Mouse (Mus musculus): Measurements from ENCODE around the gene Cks1b. TPM values are rescaled to one million over a fixed set of nuclear protein-coding genes. Genes with fewer than 3 reads are reported as not detected.

The Cks1b gene
- polyA plus RNA-seq, 1 experiment, result 16.5 TPM

GRCm38 (mm10) chr3:89410864-89411263 lies 7.3 kb downstream of the Cks1b start:
- peak overlapping the region; percentile 80; the same call in 1 of the 2 replicates for H3K27ac ChIP-seq (ENCODE audit: control insufficient read depth, insufficient read depth, low read depth, low read length)
- peaks cover 1% of the 10 kb centered on the region; the same call in 1 of the 2 replicates for H3K36me3 ChIP-seq (ENCODE audit: control insufficient read depth, insufficient read depth, low read length)

DNA sequence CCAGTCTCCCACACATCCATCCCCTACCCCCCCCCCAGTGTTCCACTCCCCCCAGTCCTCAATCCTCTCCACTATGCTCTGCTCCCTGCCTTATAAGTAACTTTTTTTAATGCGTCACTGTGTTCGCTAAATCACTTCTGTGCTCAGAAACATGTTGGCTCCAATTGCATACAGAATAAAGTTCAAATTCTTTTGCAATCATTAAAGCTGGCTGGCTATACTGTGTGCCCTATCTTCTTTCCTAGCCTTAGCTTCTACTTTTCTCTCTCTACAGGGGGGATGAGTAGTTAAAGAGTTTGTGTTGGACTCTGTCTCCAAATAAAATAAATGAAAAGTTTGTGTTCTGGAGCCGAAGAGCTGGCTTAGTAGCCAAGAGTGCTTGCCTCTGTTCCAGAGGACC lies 8.5 kb downstream of the Cks1b start:
- TF ChIP-seq CTCF (IDR thresholded peaks at IDR 0.05; ENCODE audit: control insufficient read depth, insufficient read depth, insufficient replicate concordance, low read depth, low read length) (no peak), POLR2A (IDR thresholded peaks at IDR 0.05; ENCODE audit: control insufficient read depth, low read depth, low read length) (no peak)
- H3K27me3 ChIP-seq (ENCODE audit: control insufficient read depth, insufficient read depth, low read length), result no peaks in the 10 kb centered on the region
- H3K27ac ChIP-seq (ENCODE audit: control insufficient read depth, insufficient read depth, low read depth, low read length), result no peak overlapping the region
- no peak overlapping the region for H3K4me3 ChIP-seq (ENCODE audit: control insufficient read depth, low read depth, low read length)
- H3K36me3 ChIP-seq (ENCODE audit: control insufficient read depth, insufficient read depth, low read length), result peaks cover under 1% of the 10 kb centered on the region; the same call in 1 of the 2 replicates
- H3K4me1 ChIP-seq (ENCODE audit: control insufficient read depth, insufficient read depth, low read length), result peaks cover 11% of the 10 kb centered on the region

More at GRCm38 (mm10) chr3:89410864-89411263, 7.3 kb downstream of the Cks1b start:
- peak overlapping the region; percentile 97 for H3K4me3 ChIP-seq (ENCODE audit: control insufficient read depth, low read depth, low read length)
- TF ChIP-seq CTCF (IDR thresholded peaks at IDR 0.05; ENCODE audit: control insufficient read depth, insufficient read depth, insufficient replicate concordance, low read depth, low read length) (no peak), POLR2A (IDR thresholded peaks at IDR 0.05; ENCODE audit: control insufficient read depth, low read depth, low read length) (no peak)
- peaks cover 11% of the 10 kb centered on the region for H3K4me1 ChIP-seq (ENCODE audit: control insufficient read depth, insufficient read depth, low read length)
- H3K27me3 ChIP-seq (ENCODE audit: control insufficient read depth, insufficient read depth, low read length), result no peaks in the 10 kb centered on the region

DNA sequence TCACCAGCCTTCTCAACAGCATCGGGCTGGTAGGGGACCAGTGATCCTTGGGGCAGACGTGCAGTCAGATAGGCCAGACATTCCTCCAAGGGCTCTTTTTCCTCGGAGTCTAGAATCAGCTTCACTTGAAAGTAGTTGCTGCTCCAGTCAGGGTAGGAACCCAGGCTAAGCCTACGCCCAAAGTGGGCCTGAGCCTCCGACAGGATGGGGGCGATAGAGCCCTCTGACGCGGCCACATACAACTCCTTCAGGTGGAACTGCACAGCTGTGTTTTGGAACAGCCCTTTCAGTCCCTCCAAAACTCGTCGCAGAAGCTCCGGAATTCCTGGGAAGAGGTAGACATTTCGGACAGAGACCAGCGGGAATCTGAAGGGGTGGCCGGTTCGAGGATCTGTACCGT lies 9.7 kb downstream of the Cks1b start:
- TF ChIP-seq CTCF (IDR thresholded peaks at IDR 0.05; ENCODE audit: control insufficient read depth, insufficient read depth, insufficient replicate concordance, low read depth, low read length), result no peak
- TF ChIP-seq POLR2A (IDR thresholded peaks at IDR 0.05; ENCODE audit: control insufficient read depth, low read depth, low read length), result no peak
- Histone ChIP-seq H3K4me3 (ENCODE audit: control insufficient read depth, low read depth, low read length) (no peak overlapping the region), H3K36me3 (ENCODE audit: control insufficient read depth, insufficient read depth, low read length) (no peaks in the 10 kb centered on the region; the same call in 1 of the 2 replicates), H3K4me1 (ENCODE audit: control insufficient read depth, insufficient read depth, low read length) (peaks cover 11% of the 10 kb centered on the region), H3K27me3 (ENCODE audit: control insufficient read depth, insufficient read depth, low read length) (no peaks in the 10 kb centered on the region), H3K27ac (ENCODE audit: control insufficient read depth, insufficient read depth, low read depth, low read length) (no peak overlapping the region)

- H3K36me3 ChIP-seq (ENCODE audit: control insufficient read depth, insufficient read depth, low read length), result no peaks in the 10 kb centered on the region; the same call in 1 of the 2 replicates
- TF ChIP-seq POLR2A (IDR thresholded peaks at IDR 0.05; ENCODE audit: control insufficient read depth, low read depth, low read length) (no peak), CTCF (IDR thresholded peaks at IDR 0.05; ENCODE audit: control insufficient read depth, insufficient read depth, insufficient replicate concordance, low read depth, low read length) (no peak)
Observed at GRCm38 (mm10) chr3:89406887-89407286, 11.3 kb downstream of the Cks1b start.

GRCm38 (mm10) chr3:89402693-89403092 lies 15.5 kb downstream of the Cks1b start, which contains the start of gene Lenep:
Gene Lenep (minus strand): TSS chr3:89402793.
- H3K4me1 ChIP-seq (ENCODE audit: control insufficient read depth, insufficient read depth, low read length), result no peaks in the 10 kb centered on the region
- TF ChIP-seq CTCF (IDR thresholded peaks at IDR 0.05; ENCODE audit: control insufficient read depth, insufficient read depth, insufficient replicate concordance, low read depth, low read length) (no peak), POLR2A (IDR thresholded peaks at IDR 0.05; ENCODE audit: control insufficient read depth, low read depth, low read length) (no peak)
- H3K27ac ChIP-seq (ENCODE audit: control insufficient read depth, insufficient read depth, low read depth, low read length), result no peak within 1 kb of the TSS
- H3K27me3 ChIP-seq (ENCODE audit: control insufficient read depth, insufficient read depth, low read length), result no peaks in the 10 kb centered on the region
- H3K4me3 ChIP-seq (ENCODE audit: control insufficient read depth, low read depth, low read length), result no peak within 1 kb of the TSS
- no peaks in the 10 kb centered on the region; the same call in 1 of the 2 replicates for H3K36me3 ChIP-seq (ENCODE audit: control insufficient read depth, insufficient read depth, low read length)

More at GRCm38 (mm10) chr3:89406887-89407286, 11.3 kb downstream of the Cks1b start:
- Histone ChIP-seq H3K4me1 (ENCODE audit: control insufficient read depth, insufficient read depth, low read length) (peaks cover 11% of the 10 kb centered on the region), H3K27me3 (ENCODE audit: control insufficient read depth, insufficient read depth, low read length) (no peaks in the 10 kb centered on the region), H3K4me3 (ENCODE audit: control insufficient read depth, low read depth, low read length) (no peak overlapping the region), H3K27ac (ENCODE audit: control insufficient read depth, insufficient read depth, low read depth, low read length) (no peak overlapping the region)

GRCm38 (mm10) chr3:89401329-89401728 lies 16.9 kb downstream of the Cks1b start:
- peaks cover 4% of the 10 kb centered on the region; the same call in 1 of the 2 replicates for H3K4me1 ChIP-seq (ENCODE audit: control insufficient read depth, insufficient read depth, low read length)
- H3K36me3 ChIP-seq (ENCODE audit: control insufficient read depth, insufficient read depth, low read length), result no peaks in the 10 kb centered on the region
- H3K27ac ChIP-seq (ENCODE audit: control insufficient read depth, insufficient read depth, low read depth, low read length), result no peak overlapping the region
- no peak overlapping the region for H3K4me3 ChIP-seq (ENCODE audit: control insufficient read depth, low read depth, low read length)
- no peak for TF ChIP-seq POLR2A (IDR thresholded peaks at IDR 0.05; ENCODE audit: control insufficient read depth, low read depth, low read length)
- no peak for TF ChIP-seq CTCF (IDR thresholded peaks at IDR 0.05; ENCODE audit: control insufficient read depth, insufficient read depth, insufficient replicate concordance, low read depth, low read length)
- no peaks in the 10 kb centered on the region for H3K27me3 ChIP-seq (ENCODE audit: control insufficient read depth, insufficient read depth, low read length)

DNA sequence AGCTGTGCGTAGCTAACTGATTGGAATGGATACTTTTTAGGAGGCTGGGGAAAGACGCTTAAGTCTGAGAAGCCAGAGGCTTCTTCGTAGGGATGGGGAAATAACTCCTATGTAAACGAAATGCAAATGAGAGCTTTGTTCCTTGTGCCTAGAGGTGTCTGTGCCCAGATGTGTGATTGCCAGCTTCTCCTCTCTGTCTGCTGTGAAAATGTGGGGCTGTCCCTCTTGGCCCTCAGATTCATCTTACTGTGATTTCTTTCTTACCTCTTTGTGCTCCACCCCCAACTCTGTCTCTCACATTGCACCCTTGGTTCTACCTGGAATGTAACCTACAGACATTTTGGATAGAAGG lies 21.6 kb downstream of the Cks1b start:
- 0 out of 2 replicates have a peak overlapping the region, but pooled peaks have one; percentile 25 for H3K27ac ChIP-seq (ENCODE audit: control insufficient read depth, insufficient read depth, low read depth, low read length)
- peaks cover 17% of the 10 kb centered on the region for H3K4me1 ChIP-seq (ENCODE audit: control insufficient read depth, insufficient read depth, low read length)

More for the DNA sequence above, 21.6 kb downstream of the Cks1b start:
- H3K27me3 ChIP-seq (ENCODE audit: control insufficient read depth, insufficient read depth, low read length), result no peaks in the 10 kb centered on the region
- no peaks in the 10 kb centered on the region for H3K36me3 ChIP-seq (ENCODE audit: control insufficient read depth, insufficient read depth, low read length)
- no peak for TF ChIP-seq CTCF (IDR thresholded peaks at IDR 0.05; ENCODE audit: control insufficient read depth, insufficient read depth, insufficient replicate concordance, low read depth, low read length)
- no peak for TF ChIP-seq POLR2A (IDR thresholded peaks at IDR 0.05; ENCODE audit: control insufficient read depth, low read depth, low read length)
- no peak overlapping the region for H3K4me3 ChIP-seq (ENCODE audit: control insufficient read depth, low read depth, low read length)

Measured in testis, adult 2 months (tissue).